Mouse (Mus musculus): ENCODE measurements around the gene Schip1.
"Not testable (repeated sequence)": the region's sequence is repeated elsewhere in the genome, so short reads cannot be mapped to it uniquely, and the experiment has no call there.

The Schip1 gene

DNA sequence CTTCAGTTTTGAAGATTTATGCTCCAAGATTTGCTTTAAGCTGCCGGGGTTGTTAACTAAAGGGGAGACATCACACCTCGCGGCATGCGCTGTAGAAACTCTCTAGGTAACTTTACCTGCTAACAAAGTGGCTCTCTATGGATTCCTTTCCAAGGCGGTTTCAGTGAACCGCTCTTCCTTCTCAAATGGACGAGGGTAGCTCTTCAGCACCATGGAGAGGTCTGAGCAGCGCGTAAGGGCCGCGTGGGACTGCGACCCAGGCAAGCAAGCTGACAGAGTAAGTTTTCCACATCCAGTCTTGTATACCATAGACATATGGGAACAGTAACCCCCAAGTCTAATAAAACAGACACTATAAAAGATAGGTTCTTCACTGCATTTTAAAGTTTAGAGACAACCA, at the start of gene Schip1:
Schip1 (plus strand) TSS at position 72 of the 400 bp plus-strand sequence.
- DNase-seq (ENCODE audit: low spot score), result peak; percentile 23

DNA sequence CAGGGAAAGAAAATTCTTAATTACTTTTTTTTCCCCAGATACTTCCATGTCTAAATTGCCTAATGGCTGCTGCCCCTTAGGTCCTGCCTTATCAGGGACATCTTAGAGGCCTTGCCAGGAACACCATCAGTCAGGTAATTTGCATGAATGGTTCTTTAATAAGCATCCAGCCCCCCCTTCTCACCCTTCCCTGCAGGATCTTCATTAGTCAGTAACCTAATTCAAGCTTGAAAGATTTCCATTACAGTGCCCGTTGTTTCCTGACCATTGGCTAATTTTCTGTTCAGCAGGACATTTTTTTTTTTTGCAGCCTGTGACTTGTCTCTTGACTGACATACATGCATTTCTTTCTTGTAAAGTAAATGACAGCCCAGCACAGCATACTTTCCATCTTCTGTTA, 48.8 kb upstream of the Schip1 start:
- DNase-seq (ENCODE audit: low spot score), result no peak

DNA sequence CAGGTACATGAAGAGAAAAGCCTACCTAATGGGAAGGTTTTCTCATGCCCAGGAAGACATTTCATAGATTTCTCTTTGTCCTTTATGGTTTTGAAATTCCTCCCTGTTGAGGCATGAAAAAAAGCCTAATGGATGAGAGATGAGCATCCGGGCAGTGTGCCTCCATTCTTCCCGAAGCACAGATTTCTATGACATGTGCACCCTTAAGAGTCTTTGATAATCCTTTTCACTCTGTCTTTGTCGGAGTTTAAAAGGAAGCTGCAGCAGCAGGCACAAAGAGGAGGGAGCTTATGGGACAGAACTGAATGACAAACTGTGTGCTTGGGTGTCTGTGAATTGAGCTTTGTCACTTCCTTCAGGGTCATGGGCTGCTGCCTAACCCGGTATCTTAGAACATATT, 45.2 kb upstream of the Schip1 start:
- DNase-seq (ENCODE audit: low spot score), result no peak

DNA sequence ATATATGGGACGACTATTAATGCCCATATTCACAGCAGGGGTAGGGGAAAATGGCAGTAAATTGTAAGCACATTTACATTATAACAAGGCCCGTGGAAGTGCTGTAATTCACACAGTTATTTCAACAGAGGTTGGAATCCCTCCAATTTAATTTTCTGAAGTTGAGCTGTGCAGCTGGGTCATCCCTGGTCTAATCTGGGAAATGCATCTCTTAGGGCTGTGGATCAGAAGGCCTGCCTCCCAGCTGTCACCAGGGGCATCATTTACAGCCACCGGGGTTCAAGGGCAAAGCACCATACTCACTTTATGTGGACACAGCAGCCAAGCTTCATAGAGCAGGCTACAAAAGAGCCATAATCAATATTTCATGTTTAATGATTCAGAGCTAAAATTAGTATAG, 28.5 kb upstream of the Schip1 start:
- DNase-seq (ENCODE audit: low spot score), result no peak

DNA sequence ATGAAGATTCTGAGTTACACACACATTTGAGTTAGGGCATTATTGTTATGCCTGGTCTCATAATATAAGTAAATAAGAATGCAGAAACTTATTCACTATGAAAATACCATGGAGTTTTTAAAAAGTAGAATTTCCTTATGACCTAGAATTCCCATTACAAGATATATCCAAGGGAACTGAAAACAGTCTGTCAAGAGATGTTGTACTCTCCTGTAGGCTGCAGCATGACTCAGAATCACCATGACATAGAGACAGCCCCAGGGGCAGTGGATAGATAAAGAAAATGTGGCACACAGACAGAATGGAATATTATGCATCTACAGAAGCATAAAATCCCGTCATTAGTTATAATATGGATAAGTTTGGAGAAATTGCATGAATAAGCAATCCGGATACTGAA, 21.7 kb upstream of the Schip1 start:
- no peak for DNase-seq (ENCODE audit: low spot score)

DNA sequence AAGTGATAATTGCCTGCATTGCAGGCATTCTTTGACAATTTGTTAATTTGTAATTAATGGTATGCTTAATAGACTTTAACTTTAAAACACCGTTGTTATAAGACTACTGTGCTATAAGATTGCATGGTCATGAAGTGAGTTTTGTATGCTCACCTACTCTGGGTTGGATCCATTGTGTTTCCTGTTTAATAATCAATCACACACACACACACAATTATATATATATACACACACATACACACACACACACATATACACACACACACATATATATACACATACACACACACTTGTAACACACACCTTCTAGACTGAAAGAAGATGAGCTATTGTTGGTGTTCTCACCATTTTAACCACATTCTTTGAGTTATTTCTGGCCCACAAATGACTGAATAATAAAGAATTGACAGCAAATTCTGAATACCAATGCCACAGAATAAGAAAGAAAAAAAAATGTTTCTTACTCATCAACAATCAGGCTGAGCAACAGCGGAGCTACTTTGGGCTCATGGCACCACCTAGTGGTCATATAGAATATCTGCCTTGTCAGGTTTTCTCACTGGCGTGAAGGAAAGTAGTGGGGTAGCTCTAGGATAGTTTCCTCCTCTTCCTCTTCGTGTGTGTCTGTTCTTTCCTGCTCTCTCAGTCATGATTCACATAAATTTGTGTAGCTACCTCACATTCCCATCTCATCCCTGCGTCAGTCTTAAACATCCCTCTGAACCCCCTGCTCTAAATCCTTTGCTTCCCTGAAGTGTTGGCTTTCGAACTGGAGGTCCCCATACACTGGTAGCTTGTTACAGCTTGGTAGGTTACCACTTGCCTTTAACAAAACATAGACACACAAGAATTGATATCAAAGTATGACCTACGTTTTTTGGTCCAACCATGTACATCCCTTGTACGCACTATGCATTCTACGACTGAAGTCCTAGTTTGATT, 18.9 kb upstream of the Schip1 start:
- DNase-seq (ENCODE audit: low spot score), result peak; percentile 8

DNA sequence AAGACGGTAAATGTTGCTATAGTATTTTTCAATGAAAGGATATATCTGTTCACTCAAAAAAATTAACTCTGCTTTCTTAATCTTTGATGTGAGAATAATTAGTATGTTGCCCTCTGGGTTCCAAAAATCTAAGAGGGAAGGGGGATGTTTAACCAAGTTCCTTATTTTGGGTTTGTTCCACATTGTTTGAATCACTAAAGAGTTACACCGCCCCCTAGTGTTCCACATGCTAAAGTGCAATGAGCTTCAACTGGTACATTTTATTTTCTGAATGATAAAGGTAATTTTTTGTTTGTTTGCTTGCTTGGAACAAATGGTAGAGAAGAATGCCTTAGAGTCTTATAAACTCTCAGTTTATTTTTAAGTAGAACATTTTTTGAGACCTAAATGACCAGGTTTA, 11.1 kb upstream of the Schip1 start:
- no peak for DNase-seq (ENCODE audit: low spot score)

DNA sequence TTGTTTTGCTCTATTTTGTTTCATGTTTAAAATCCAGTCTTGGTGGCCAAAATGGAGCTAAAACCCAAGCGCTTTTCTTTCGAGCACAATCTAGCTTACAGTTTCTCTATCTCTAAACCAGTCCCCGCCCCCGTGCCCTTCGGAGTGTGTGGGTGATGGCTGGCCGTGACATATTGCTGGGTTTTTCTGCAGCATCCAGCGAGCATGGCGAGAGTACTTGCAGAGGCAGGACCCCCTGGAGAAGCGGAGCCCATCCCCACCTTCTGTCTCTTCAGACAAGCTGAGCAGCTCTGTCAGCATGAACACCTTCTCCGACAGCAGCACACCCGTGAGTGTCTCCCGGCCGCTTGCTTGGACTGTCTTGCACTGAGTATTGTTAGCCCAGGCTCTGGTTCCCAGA, 9.5 kb upstream of the Schip1 start:
- DNase-seq (ENCODE audit: low spot score), result no peak

DNA sequence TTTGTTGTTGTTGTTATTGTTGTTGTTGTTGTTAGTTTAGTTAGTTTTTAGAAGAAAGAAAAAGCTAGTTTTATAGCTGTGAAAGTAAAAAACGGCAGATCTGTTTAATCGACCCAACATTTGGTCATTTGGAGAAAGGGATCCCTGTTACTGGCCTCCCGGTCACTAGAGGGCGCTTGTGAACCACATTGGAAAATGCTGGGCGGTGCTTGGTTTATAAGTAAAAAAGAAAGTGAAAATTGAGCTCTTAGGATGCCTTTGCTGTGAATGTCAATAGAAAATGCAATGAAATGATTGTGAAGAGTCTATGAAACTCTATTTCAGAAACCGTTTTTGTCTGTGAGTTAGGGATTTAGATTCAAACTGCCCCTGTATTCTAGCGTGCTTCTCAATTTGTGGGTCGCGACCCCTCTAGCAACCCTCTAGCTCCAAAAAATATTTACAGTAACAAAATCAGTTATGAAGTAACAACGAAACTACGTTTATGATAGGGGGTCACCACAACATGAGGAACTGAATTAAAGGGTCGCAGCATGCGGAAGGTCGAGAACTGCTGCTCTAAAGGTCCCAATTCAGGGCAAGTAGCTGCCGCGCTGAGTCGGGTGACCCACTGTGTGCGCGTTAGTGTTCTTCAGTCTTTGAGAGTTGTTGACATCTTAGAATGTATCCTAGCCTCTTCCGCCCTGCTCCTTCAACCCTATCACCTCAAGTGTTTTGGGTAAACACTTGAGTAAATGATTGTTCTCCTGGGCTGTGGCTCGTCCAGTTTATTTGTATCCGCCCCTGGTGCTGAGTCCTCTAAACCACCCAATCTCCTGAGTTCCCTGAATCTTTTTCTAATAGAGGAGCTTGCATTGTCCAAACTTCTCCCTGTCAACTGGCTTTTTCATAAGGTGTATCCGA, 8.0 kb upstream of the Schip1 start:
- peak; percentile 78 for DNase-seq (ENCODE audit: low spot score)

DNA sequence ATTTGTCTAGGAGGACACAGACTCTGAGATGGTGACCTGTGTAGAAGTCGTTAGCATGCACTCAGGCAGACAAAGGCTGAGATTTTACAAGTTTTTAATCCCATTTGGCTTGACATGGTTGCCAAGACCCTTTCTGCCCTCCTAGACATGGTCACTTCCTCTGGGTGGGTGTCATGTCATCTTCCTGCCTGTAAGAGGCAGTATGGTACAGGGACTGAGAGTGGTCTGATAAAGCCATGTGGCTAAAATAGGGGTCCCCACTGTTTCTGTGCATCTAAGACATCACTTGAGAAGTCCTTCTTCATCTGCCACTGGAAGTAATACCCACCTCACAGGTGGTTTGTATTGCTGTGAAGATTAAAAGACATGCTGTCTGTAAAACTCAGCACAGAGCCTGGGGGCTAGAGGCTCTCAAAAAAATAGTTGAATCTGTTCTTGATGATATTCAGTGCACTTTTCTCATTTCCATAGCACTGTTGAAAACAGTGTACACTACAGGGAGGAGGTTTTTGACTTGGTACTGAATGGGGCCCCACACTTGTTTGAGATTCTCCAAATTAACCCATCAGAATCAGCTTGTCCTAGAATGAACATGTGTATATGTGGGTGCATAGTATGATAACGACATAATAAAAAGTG, 5.3 kb upstream of the Schip1 start:
- no peak for DNase-seq (ENCODE audit: low spot score)

DNA sequence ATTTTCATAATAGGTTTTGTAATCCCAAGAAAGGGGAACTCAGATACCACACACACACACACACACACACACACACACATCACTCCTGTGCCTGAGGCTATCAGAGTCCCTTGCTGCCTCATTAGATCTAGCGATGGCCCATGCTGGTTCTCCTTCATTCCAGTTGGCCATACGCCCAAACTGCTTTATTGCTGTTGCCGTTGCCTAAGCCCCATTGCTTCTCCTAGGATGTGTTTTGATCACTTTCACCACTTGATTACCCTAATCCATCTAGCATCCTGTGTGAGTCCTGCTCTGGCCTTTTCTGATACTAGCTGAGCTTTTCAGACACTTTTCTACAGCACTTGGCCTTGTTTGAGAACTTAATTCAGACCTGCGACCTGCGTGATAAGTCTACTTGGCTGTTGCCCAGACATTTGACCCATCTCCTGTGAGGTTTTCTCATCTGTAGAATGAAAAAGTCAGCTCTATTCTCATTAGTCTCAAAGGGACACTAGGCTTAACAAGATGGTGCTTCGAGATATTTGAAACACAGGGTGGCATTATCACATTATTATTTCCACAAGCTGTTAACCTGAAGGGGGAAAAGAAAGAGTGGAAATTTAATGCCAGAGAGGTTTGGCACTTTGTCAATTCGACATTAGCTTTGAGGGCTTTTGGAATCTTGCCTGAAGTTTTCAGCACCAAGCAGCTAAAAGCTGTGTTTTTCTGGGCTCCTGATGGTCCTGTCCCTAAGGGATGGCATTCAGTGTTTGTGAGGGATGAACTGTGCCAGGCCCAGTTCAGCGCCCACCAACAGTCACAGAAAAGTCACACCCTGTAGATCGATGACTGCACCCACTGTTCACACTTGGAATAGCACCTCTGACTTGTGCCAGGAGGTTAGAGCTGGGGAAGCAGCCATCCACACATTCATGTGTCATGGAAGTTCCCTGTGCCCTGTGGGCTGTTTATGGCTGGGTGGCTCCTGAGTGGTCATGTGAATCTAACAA, 7.1 kb downstream of the Schip1 start:
- DNase-seq (ENCODE audit: low spot score), result no peak

DNA sequence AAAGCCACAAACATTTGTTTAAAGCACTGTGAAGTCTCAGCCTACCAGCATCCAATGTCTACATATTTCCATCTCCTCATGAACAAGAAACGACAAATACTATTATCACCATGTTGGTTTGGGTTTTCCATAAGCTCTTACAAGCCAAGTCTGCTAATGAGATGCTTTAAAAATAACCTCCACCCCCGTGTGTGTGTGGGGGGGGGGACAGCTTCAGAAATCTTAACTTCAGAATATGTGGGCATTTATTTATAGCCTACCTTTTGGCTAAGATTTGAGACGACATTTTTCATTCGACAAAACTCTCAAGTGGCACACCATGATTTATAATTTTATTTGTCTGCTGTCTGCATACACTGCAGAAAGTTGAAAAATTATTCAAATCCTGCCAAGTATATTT, 12.8 kb downstream of the Schip1 start:
- DNase-seq (ENCODE audit: low spot score), result no peak

DNA sequence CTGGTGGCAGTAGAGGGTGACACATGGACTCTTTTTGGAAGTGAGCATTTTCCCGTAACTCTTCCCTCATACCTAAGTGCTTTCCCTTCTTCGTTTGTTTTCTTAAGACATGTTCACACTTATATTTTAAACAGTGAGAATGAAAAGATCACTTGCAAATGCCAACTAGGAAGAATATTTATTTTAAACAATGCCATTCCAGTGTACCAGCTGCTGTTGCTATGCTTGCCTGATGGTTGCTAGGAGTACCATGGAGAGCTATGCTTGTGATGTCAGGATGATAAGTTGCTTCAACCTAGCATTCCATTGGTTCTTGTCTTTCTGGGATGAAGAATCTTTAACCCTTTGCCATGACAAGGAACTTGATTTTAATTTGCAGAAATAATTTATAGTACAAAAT, 20.4 kb downstream of the Schip1 start:
- DNase-seq (ENCODE audit: low spot score), result no peak

DNA sequence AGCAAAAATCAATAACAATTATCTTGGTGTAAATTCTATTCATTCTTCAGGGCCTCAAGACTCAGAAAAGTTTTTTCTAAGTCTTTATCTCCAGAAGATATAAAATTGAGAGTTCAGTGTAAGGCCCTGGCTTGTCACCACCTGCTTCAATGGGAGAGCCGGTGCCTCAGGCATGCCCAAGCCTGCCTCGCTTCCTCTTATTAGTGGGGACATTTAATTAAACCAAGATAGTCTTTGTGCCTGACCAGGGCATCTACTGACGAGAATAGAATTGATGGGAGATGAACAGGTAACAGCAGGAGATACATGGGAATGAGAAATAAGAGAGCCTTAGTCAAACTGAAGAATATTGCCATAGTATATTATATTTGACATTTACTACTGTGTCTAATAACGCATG, 27.5 kb downstream of the Schip1 start:
- DNase-seq (ENCODE audit: low spot score), result no peak

DNA sequence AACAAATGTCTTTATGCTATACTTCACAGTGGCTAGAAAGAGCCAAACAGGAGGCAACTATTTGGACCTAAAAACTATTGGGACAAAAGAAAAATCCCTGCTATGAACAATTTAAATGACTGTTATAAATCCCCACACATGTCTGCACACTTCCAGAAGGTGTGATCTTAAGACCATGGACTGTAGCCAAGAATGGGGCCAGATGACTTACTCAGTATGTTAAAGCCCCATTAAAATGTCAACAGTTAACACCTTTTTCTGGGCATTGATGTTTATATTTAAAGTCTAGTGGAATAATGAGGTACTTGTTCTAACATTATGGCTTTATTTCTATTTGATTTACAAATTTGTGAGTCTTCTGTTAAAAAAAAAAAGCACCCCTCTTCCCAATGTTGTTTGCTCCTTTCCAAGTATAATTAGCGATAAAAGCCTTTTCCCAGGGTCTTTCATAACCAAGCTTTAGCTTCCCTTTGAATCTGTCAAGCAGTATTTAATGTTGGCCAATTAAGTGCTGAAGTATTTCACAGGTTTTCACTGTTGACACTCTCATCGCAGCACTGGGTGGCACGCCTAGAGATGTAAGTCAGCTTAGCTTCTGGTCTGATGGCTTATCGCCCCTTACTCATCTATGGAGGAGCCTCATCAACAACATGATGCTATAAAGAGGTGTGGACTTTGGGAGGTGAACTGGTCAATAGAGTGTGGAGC, 32.3 kb downstream of the Schip1 start:
- no peak for DNase-seq (ENCODE audit: low spot score)

DNA sequence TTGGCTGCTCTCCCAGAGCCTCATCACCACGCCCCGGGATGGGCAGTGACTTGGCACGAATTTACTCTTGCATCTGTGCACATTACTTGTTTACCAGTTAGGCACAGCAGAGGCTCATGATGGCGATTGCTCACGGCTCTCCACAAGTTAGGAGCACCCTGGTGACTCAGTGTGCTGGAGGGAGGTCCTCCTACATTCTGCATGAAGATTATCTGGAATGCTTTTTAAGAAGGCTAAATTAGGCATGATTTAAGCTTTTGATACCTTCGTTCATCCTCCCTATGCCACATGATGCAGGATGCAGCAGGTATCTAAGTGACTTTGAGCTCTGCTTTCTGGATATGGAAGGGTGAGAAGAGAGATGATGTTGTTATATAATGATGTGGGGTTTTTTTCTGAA, 35.0 kb downstream of the Schip1 start:
- DNase-seq (ENCODE audit: low spot score), result not testable (repeated sequence)

DNA sequence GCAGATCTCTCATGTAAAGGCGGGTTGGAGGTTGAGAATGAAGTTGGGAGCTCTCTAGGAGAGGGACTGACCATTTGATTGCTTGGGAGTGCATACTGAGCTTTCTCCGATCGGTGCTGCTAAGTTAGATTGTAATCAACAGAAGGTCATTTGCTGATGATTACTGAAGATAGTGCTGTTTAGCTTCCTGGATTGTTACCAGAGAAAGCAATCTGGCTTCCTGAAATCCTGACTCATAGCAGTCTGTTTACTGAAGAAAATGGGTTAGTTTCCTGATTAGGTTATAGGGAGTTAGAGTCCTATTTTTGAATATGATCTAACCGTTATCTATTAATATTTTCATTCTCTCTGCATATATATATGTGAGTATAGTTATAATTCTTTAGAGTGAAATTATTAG, 36.7 kb downstream of the Schip1 start:
- no peak for DNase-seq (ENCODE audit: low spot score)

DNA sequence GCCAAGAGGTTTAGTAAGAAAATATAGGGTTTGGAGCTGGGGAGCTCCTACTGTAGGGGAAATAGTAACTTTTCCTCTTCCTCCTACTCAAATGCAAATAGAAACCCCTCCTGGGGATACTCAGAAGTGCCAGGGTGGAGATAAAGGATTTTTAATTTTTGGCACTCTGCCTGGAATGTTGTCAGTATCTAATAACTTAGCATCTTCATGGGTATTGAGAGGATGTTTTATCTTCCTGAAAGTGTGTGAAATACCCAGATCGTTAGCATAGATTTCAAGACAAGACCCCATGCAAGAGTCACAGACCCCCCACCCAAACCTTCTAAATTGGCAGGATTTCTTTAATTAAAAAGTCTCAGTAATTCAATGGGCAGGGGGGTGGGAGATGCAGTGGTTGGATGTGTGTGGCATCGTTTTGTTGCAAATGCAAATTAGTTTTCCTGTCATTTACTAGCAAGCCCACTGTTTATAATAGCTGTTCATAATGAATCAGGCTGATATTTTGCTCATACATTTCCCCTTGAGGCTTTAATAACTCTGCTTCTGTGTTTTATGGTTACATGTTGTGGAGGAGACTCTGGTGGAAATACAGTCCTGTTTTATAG, 40.6 kb downstream of the Schip1 start:
- no peak for DNase-seq (ENCODE audit: low spot score)

DNA sequence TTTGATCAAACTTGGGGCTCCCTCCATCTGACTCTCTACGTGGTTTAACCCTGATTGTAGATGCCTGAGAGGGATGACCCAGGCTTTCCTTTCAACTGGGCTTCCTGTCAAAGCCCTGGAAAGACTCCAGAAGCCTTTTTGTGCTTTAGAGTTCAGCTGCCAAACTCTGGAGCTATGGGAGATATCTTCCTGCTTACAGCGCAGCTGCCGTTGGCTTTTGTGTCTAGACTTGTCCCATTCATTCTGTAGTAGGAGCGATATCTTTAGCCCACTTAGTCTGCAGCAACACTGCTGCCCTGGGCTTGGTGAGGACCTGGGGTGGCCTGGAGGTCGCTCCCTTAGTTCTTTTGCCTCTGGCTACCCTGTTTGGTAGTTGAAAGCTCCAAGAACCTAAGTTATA, 56.7 kb downstream of the Schip1 start:
- no peak for DNase-seq (ENCODE audit: low spot score)

DNA sequence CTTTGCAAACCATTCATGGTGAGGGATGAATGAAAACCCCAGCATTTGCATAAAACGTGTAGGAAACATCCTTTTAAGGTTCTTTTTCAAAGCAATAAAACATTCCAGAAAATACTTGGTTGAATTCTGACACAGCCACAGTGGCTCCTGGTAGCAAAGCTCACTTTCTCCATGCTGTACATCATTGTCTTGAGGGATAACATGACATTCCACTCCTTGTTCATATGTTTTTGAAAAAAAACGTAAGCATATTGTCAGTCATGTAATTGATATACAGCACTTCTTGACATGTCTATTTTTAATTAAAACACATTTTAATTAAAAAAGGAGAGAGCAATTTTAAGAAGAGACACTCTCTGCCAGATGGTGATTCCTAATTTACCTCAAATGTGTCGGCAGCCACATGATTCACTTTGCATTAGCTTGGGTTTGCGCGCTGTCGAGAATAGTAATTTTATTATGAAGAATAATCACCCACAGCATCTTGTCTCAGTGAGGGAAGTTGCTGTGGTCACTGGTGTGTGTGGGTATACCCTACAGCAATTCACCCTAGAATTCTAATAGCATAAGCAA, 61.8 kb downstream of the Schip1 start:
- no peak for DNase-seq (ENCODE audit: low spot score)
